Mouse (Mus musculus) right cerebral cortex, postnatal 25 days (tissue): ENCODE data around the gene Gm42906.

Source experiments
- DNase-seq: peaks from one replicate; pipeline ENCODE4 v3.0.0; 2022

The Gm42906 gene

GRCm38 (mm10) chr5:151181288-151181687, 246.7 kb downstream of the Gm42906 start:
- no peak for DNase-seq

- no peak for DNase-seq
These were observed 247.7 kb downstream of the Gm42906 start for GRCm38 (mm10) chr5:151180176-151180785.

- no peak for DNase-seq
These were observed 250.8 kb downstream of the Gm42906 start for GRCm38 (mm10) chr5:151177171-151177570.

GRCm38 (mm10) chr5:151175897-151176313, 252.1 kb downstream of the Gm42906 start:
- DNase-seq: no peak

GRCm38 (mm10) chr5:151174485-151175460, 253.2 kb downstream of the Gm42906 start:
- no peak for DNase-seq

- no peak for DNase-seq
These were observed 254.2 kb downstream of the Gm42906 start for GRCm38 (mm10) chr5:151173774-151174173.

GRCm38 (mm10) chr5:151170168-151170750, 257.7 kb downstream of the Gm42906 start:
- DNase-seq: no peak

- DNase-seq: no peak
These were observed 259.8 kb downstream of the Gm42906 start for GRCm38 (mm10) chr5:151168191-151168590.

- no peak for DNase-seq
These were observed 260.3 kb downstream of the Gm42906 start for GRCm38 (mm10) chr5:151167641-151168040.

GRCm38 (mm10) chr5:151166266-151166665, 261.7 kb downstream of the Gm42906 start:
- DNase-seq: no peak

- DNase-seq: no peak
These were observed 262.5 kb downstream of the Gm42906 start for GRCm38 (mm10) chr5:151165381-151166016.

- no peak for DNase-seq
These were observed 263.1 kb downstream of the Gm42906 start for GRCm38 (mm10) chr5:151164815-151165214.

GRCm38 (mm10) chr5:151162642-151163041, 265.3 kb downstream of the Gm42906 start:
- DNase-seq: no peak

- no peak for DNase-seq
These were observed 272.7 kb downstream of the Gm42906 start for GRCm38 (mm10) chr5:151155247-151155646.

GRCm38 (mm10) chr5:151154780-151155179, 273.2 kb downstream of the Gm42906 start:
- DNase-seq: no peak

GRCm38 (mm10) chr5:151154030-151154429, 273.9 kb downstream of the Gm42906 start:
- DNase-seq: no peak

- DNase-seq: no peak
These were observed 276.4 kb downstream of the Gm42906 start for GRCm38 (mm10) chr5:151151549-151151948.

- no peak for DNase-seq
These were observed 278.5 kb downstream of the Gm42906 start for GRCm38 (mm10) chr5:151149509-151149908.

GRCm38 (mm10) chr5:151148079-151148478, 279.9 kb downstream of the Gm42906 start:
- DNase-seq: no peak

- DNase-seq: no peak
These were observed 282.2 kb downstream of the Gm42906 start for GRCm38 (mm10) chr5:151145807-151146206.

GRCm38 (mm10) chr5:151143955-151144354, 284.0 kb downstream of the Gm42906 start:
- no peak for DNase-seq

- no peak for DNase-seq
These were observed 285.0 kb downstream of the Gm42906 start for GRCm38 (mm10) chr5:151142671-151143601.
